17 mouse cellular contexts compared by ENCODE assay signal in the genomic region with DNA sequence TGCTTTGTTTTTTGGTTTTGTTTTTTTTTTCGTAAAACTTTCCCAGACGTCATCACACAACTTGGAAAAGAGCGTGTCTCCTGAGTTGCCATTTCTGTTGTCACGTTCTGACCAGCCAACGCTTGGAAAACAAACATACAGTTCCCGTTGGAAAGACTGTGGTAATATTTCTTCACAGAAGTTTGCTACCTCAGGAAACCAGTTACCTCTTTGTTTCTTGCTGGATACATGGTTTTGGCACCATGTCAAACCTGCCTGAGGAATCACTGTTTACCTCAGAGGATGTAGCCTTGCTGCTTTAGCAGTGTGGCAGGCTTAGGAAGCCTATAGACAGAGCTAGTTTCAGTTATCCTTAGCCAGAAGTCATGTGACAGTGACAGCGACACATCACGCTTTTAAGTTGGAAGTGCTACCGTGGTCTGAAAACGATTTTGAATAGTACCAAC. TPM values are rescaled to one million over a fixed set of nuclear protein-coding genes. Genes with fewer than 3 reads are reported as not detected.
DNase-seq lines count a peak whose midpoint lies in the region; ATAC-seq lines count a peak whose summit lies in the region.
"Had no signal": no experiment of that assay in that cellular context is flagged by ENCODE, and none has a peak within 500 bp of the region (broad histone marks: within the 10 kb centered on the region; RNA-seq: fewer than 3 reads in every experiment).

No protein-coding gene starts in this region.

- H3K4me2 ChIP-seq in heart, embryonic 12.5 days = no peak overlapping the region
- no peak overlapping the region for H3K4me2 ChIP-seq in kidney, embryonic 16.5 days (replicated peaks; ENCODE audit: low read depth, low read length)
- no peak overlapping the region for H3K4me2 ChIP-seq in lung, embryonic 16.5 days (ENCODE audit: low read depth, low read length)
- H3K4me2 ChIP-seq: embryonic facial prominence, embryonic 12.5 days; limb, embryonic 12.5 days; liver, embryonic 13.5 days; midbrain, embryonic 12.5 days had no signal

- H3K4me3 ChIP-seq in heart, embryonic 12.5 days = no peak overlapping the region
- no peak overlapping the region for H3K4me3 ChIP-seq in kidney, embryonic 16.5 days (ENCODE audit: low read length)
- H3K4me3 ChIP-seq in lung, embryonic 16.5 days (ENCODE audit: low read length) = no peak overlapping the region
- H3K4me3 ChIP-seq: embryonic facial prominence, embryonic 12.5 days; limb, embryonic 12.5 days; liver, embryonic 13.5 days; midbrain, embryonic 12.5 days had no signal

- no peaks in the 10 kb centered on the region for H3K9me3 ChIP-seq in heart, embryonic 12.5 days (replicated peaks)
- no peaks in the 10 kb centered on the region for H3K9me3 ChIP-seq in kidney, embryonic 16.5 days (ENCODE audit: low read length)
- no peaks in the 10 kb centered on the region for H3K9me3 ChIP-seq in lung, embryonic 16.5 days (ENCODE audit: control insufficient read depth, low read length)
- H3K9me3 ChIP-seq: embryonic facial prominence, embryonic 12.5 days; limb, embryonic 12.5 days; liver, embryonic 13.5 days; midbrain, embryonic 12.5 days had no signal

- H3K27ac ChIP-seq in heart, embryonic 12.5 days (ENCODE audit: poor library complexity, severe bottlenecking) = peak overlapping the region; percentile 68
- peak overlapping the region; percentile 68 for H3K27ac ChIP-seq in kidney, embryonic 16.5 days (ENCODE audit: low read length)
- H3K27ac ChIP-seq in lung, embryonic 16.5 days (ENCODE audit: low read length) = peak overlapping the region; percentile 49; the same call in 1 of the 2 replicates
- H3K27ac ChIP-seq: embryonic facial prominence, embryonic 12.5 days; limb, embryonic 12.5 days; liver, embryonic 13.5 days; macrophage; midbrain, embryonic 12.5 days; stomach, postnatal 0 days had no signal

- no peaks in the 10 kb centered on the region for H3K36me3 ChIP-seq in heart, embryonic 12.5 days
- no peaks in the 10 kb centered on the region for H3K36me3 ChIP-seq in kidney, embryonic 16.5 days (ENCODE audit: insufficient read depth, low read length)
- no peaks in the 10 kb centered on the region for H3K36me3 ChIP-seq in lung, embryonic 16.5 days (ENCODE audit: control insufficient read depth, insufficient read depth, low read length)
- H3K36me3 ChIP-seq: embryonic facial prominence, embryonic 12.5 days; limb, embryonic 12.5 days; liver, embryonic 13.5 days; midbrain, embryonic 12.5 days had no signal

- DNase-seq in heart, adult 18-20 months = no peak
- DNase-seq in kidney, adult 9 months = no peak
- no peak for DNase-seq in lung, postnatal 36 days
- DNase-seq in cerebellum, adult 8-10 months = no peak
- DNase-seq: adrenal gland, postnatal 36 days; cerebellum, adult 9-10 months; forebrain, postnatal 0 days; liver, embryonic 13.5 days had no signal

- no peak for ATAC-seq in heart, embryonic 12.5 days (ENCODE audit: insufficient number of reproducible peaks, low FRiP score)
- no peak for ATAC-seq in kidney, embryonic 16.5 days (ENCODE audit: low FRiP score, low TSS enrichment)
- 0 out of 2 replicates have a peak, but pooled peaks have one; percentile 36 for ATAC-seq in lung, embryonic 16.5 days (ENCODE audit: low read depth)
- ATAC-seq: forebrain, postnatal 0 days; inflammation-experienced regulatory T-cells, adult 6 months had no signal

- 76% methylated on average over 10 of the region's 10 CpGs for WGBS in heart, embryonic 12.5 days
- WGBS in kidney, embryonic 16.5 days = 73% methylated on average over 10 of the region's 10 CpGs
- 58% methylated on average over 10 of the region's 10 CpGs for WGBS in lung, embryonic 16.5 days

- H3K9ac ChIP-seq in heart, embryonic 12.5 days = no peak overlapping the region
- no peak overlapping the region; the same call in 1 of the 2 replicates for H3K9ac ChIP-seq in kidney, embryonic 16.5 days (replicated peaks; ENCODE audit: low read length)
- H3K9ac ChIP-seq in lung, embryonic 16.5 days (ENCODE audit: low read length) = no peak overlapping the region
- H3K9ac ChIP-seq: embryonic facial prominence, embryonic 12.5 days; forebrain, postnatal 0 days; limb, embryonic 12.5 days; liver, embryonic 13.5 days; midbrain, embryonic 12.5 days had no signal

- no peaks in the 10 kb centered on the region for H3K27me3 ChIP-seq in heart, embryonic 12.5 days (replicated peaks)
- H3K27me3 ChIP-seq in kidney, embryonic 16.5 days (ENCODE audit: insufficient read depth, low read length) = no peaks in the 10 kb centered on the region
- H3K27me3 ChIP-seq in lung, embryonic 16.5 days (ENCODE audit: control insufficient read depth, insufficient read depth, low read depth, low read length) = no peaks in the 10 kb centered on the region
- H3K27me3 ChIP-seq: embryonic facial prominence, embryonic 12.5 days; limb, embryonic 12.5 days; liver, embryonic 13.5 days; midbrain, embryonic 12.5 days had no signal

- peaks cover 43% of the 10 kb centered on the region for H3K4me1 ChIP-seq in heart, embryonic 12.5 days (replicated peaks)
- peaks cover 31% of the 10 kb centered on the region for H3K4me1 ChIP-seq in kidney, embryonic 16.5 days (ENCODE audit: insufficient read depth, low read length)
- H3K4me1 ChIP-seq in lung, embryonic 16.5 days (replicated peaks; ENCODE audit: control insufficient read depth, insufficient read depth, low read length) = peaks cover 4% of the 10 kb centered on the region; the same call in 1 of the 2 replicates
- H3K4me1 ChIP-seq: embryonic facial prominence, embryonic 12.5 days; limb, embryonic 12.5 days had no signal

RNA-seq across cellular contexts. Expression of a gene that starts 3.8 kb away (rescaled TPM):
- 11.1 and 14.6 TPM in 2 replicates for polyA plus RNA-seq in heart, embryonic 12.5 days (2016; fragmentation: Nextera tagmentation; extraction: Ambion mirVana)
- 10 to 100 TPM; 53.8 to 58.0 TPM for total RNA-seq in heart, adult 18-20 months (2021)
- polyA plus RNA-seq in kidney, embryonic 16.5 days (2015; fragmentation: Nextera tagmentation; extraction: Ambion mirVana) = 7.0 and 7.3 TPM in 2 replicates
- 17.1 and 18.4 TPM in 2 replicates for polyA plus RNA-seq in lung, embryonic 16.5 days (2015; fragmentation: Nextera tagmentation; extraction: Ambion mirVana)
- polyA plus RNA-seq: macrophage had no signal
